Mouse (Mus musculus) c-Kit-positive CD71-positive TER-119-negative erythroid progenitor cells, embryonic 14.5 days (primary cell): ENCODE data around the gene Zfp784.
A peak's percentile ranks its signal among the peaks of the same experiment; 100 is the strongest.
"Not testable (repeated sequence)": the region's sequence is repeated elsewhere in the genome, so short reads cannot be mapped to it uniquely, and the experiment has no call there.

Source experiments
- DNase-seq: peaks from one replicate; pipeline ENCODE4 v3.0.0-alpha.2; 2013; ENCODE audit warnings: low read depth

The Zfp784 gene

DNA sequence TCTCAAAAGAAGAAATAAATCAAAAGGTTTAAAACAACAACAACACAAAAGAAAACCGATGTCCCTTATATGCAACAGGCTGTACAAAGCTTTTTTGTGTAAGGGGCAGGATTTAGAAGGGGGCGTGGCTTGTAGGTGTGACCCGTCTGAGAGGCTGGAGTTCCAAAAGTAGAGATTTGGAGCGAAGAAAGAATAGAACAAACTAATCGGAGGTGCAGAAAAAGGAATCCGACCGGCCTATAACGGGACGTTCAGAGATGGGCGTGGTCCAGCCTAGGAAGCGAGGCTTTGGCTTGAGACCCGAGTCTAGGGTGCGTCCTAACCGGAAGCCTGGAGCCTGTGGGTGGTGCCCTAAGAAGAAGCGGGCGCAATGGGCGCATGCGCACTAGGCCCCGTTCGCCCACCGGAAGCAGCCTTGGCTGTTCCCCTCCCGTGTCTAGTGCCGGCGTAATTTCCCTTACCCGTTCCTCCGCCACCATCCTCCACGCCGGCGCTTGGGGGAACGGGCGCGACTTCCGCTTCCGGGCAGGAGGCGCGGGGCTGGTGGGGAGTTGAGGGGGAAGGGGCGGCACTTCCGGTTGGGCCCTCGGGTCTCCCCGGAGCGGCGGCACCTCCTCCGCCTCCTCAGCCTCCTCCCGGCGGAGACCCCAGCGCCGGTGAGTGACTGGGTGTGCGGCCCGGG, 18.1 kb downstream of the Zfp784 start, which contains the start of the genes Zfp865 and Ccdc106:
Gene Zfp865 (plus strand): TSS at position 377 of the 682 bp plus-strand sequence.
Gene Ccdc106 (plus strand): TSS at position 554 of the 682 bp plus-strand sequence.
- peak; percentile 97 for DNase-seq

DNA sequence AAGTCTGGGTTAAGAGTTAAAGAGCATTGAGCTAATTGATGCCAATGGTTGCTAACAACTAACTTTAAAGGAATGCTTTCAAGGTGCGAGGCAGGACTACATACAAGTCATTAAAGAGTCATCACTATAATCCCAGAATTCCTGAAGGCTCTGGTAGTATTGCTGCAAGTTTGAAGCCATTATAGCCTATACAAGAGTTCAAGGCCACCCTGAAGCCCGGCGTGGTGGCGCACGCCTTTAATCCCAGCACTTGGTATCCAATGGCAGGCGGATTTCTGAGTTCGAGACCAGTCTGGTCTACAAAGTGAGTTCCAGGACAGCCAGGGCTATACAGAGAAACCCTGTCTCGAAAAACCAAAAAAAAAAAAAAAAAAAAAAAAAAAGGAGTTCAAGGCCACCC, 18.7 kb downstream of the Zfp784 start:
- not testable (repeated sequence) for DNase-seq

DNA sequence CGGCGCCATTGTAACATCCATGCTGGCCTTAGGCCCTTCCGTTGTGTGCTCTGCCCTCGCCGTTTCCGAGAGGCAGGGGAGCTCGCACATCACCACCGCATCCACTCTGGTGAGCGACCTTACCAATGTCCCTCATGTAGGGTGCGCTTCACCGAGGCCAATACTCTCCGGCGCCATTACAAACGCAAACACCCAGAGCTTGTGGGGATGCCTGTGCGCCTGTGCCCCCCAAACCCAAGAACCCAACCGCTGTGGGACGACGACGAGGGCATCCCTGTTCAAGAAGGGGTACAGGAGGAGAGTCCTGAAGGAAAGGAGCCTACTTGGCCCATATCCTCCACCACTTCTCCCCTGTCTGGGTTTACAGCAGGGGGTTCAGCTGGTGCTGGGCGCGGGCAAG, 20.3 kb downstream of the Zfp784 start:
- no peak for DNase-seq

DNA sequence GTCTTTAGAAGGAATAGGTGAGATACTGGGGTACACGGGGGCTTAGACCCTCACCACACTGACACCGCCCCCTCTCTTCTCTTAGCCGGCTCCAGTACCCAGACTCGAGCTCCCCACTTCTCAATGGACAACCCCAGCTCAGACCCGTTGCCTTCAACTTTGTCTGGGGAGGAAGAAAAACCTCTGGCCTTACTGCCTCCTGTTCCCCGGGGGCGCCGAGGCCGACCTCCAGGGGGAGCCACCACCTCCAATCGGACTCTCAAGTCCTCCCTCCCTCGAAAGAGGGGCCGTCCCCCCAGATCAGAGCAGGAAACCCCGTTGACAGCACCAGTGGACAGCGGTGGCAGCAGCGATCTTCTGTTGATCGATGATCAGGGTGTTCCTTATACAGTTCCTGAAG, 20.9 kb downstream of the Zfp784 start:
- no peak for DNase-seq

DNA sequence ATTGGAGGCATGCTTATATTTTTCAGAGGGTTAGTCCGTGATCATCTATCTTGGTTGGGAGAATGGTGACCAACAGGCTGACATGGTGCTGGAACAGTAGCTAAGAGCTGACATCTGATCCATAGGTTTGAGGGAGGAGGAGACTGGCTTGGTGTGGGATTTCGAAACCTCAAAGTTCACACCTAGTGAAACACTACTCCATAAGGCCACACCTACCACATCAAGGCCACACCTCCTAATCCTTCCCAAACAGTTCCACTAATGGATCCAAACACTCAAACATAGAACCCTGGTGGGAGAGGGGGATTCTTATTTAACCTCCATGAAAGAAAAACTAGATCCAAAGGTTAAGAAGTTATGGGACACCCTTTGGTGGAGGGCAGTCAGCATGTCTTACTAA, 21.3 kb downstream of the Zfp784 start:
- no peak for DNase-seq

DNA sequence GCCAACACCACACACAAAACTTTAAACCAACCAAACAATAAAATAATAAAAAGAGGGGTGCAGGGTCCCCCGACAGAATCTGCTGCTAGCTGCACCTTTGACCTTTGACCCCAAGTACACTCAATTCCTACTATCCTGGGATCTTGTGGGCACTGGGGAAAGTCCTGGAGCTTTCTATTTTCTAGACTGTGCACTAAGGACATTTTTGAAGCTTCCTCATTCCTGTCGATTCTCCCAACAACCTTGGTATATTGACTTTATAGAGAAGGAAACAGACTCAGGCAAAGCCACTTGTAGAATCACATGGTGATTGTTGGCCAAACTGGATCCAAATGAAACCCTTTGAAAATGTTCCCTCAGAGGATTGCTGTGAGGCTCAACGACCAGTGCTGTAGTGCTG, 22.2 kb downstream of the Zfp784 start:
- no peak for DNase-seq

DNA sequence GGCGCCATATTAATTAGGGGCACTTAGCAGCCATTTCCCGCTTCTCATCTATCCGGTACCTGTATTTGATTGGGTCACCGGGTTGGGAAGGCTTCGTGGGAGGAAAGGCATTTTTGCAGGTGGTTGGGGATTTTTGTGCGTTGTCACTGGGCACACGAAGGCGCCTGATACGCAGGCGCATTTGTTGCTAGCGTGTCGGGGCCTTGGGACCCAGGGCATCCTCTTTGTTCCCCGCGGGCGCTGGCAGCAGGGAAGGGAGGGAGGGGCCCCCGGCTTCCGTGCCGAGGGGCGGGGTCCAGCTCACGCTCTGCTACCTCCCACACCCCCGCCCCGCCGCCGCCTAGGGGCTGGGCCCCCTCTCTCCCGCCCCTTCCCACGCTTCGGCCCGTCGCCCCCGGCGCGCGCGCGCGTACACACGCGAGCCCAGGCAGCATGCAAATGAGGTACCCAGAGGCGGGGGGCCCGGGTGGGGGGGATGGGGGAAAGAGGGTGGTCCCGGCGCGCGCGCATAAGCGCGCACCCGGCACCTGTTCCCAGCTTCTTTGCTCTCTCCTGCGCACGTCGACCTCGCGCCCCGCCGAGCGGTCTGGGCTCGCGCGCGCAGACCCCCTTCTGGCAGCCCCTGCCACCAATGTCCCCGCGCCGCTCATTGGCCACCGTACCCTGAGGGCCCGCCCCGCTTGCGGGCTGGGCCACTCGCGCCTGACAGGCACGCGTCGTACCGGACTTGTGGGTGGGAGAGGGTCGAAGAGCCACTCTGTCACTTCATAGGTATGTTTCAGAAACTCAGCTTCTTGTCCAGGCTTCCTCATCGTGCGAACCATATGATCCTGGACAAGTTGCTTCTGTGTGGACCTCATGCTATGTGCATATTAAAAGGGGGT, 22.9 kb downstream of the Zfp784 start, which contains the start of gene Gm44973:
Gene Gm44973 (plus strand): TSS at position 379 of the 884 bp plus-strand sequence.
- DNase-seq = peak; percentile 90

DNA sequence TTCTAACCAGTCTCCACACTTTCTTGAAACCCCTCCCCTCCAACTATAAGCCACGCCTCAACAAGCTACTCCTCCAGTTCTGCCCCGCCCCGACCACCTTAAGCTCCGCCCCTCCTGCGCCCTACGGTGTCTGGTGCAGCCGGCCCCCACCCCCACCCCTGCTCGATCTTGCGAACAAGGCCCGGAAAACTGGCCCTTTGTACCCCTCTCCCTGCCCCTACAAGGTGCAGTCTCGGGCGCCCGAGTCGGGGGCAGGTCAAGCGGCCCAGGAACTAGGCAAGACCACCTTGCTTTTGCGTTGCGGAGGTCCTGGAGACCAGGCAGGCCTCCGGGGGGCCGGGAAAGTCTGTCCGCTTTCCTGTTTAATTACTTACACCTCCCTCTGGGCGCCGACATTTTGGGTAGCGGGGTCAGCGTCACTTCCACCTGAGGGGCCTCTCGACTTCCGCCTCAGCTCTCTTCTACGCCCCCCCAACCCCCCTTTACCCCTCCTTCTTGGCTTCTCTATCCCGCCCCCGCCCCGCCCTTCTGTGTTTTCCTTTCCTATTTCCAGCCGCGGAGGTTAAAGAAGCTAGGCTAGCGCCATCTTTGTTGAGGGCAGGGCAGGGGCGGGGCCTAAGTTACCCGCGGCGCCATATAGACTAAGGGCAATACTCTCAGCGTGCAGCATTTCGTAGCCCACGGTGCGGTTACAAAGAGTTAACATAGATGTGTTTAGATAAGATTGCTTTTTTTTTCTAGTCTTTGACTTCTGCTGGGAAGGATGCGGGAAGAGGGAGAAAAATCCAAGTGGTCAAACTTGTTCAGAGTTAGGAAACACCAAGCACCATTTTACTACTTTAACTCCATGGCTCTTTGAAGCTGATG, 23.8 kb downstream of the Zfp784 start, which contains the start of the genes Zfp524 and Fiz1:
Gene Zfp524 (plus strand): TSS at position 165 of the 867 bp plus-strand sequence.
Gene Fiz1 (minus strand): TSS at position 447 of the 867 bp plus-strand sequence.
- peak; percentile 97 for DNase-seq

DNA sequence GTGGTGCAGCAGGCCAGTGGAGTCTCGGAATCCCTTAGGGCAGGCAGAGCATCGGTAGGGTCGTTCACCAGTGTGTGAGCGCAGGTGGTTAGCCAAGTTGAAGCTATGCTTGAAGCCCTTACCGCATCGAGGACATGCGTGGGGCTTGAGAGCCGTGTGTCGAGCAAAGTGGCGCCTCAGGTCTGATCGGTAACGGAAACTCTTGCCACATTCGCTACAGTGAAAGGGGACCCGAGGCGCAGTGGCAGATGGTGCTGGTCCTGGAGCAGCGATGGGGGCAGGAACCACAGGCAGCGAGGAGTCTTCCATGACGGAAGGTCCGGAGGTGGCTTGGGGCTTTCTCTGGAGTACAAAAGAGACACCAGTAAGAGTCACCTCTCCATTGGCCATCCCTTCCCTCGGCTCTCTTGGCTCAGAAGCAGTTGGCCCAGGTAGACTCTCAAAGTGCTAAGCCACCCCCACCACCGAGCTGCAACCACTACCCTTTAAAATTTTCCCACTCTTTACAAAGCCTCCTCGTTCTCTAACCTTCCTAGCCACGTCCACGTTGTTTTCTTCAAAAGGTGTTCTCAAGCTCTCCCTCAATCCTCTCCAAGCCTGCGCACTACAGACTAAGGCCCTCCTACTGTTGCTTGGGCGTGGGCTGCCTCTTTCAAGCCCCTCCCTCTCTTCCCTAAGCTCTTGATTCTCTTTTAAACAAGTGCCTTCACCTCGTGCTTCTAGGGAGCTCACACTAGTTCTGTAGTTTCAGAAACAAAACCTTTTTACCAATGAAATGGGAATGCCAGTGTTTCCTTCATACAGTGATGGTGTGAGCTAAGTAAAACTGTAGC, 25.3 kb downstream of the Zfp784 start:
- DNase-seq = no peak

DNA sequence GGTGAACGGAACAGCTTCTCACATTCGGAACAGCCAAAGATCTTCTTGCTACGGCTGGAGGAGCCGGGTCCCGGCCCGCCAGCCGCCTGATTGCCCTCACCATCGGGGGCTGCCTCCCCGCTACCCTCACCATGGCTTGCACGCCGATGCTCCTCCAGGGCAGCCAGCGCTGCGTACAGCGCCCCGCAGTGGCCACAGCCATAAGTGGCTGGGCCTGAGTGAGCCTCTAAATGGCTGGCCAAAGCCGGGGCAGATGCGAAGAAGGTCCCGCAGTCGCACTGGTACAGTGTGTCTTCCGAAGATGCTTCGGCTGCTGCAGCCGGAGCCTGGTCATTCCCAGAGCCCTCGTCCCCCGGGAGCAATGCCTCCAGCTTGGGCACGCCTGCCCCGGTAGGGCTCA, 30.0 kb downstream of the Zfp784 start:
- no peak for DNase-seq

DNA sequence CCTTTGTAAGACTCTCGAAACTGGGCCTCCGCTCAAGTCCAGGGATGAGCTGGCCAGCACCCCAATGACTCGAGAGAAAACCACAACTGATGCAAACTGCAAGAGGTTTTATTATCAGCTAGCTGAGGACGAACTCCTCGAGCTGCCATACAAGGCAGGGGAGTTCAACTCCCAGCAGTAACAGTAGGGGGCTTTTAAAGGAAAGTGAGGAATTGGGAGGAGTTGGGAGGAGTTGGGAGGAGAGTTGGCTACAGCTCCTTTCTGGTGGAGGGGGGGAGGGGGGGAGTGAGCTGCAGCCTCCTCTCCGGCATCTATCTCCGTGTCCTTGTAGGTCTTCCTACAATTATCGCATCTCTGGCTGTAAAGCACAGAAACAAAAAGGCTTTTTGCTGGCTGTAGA, 35.4 kb downstream of the Zfp784 start:
- not testable (repeated sequence) for DNase-seq

DNA sequence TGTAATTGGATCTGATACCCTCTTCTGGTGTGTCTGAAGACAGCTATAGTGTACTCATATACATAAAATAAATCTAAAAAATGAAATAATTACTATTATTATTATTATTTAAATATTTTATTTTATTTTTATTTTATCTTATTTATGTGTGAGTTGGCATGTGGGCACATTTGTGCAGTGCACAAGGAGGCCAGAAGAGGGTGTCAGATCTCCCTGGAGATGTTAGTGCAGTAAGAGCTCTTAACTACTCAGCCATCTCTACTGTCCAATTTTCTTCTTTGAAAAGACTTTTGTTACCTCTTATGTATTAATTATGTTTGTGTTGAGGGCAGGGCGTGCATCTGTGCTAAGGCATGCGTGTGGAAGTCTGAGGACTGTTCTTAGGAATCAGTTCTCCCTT, 38.4 kb downstream of the Zfp784 start:
- no peak for DNase-seq

DNA sequence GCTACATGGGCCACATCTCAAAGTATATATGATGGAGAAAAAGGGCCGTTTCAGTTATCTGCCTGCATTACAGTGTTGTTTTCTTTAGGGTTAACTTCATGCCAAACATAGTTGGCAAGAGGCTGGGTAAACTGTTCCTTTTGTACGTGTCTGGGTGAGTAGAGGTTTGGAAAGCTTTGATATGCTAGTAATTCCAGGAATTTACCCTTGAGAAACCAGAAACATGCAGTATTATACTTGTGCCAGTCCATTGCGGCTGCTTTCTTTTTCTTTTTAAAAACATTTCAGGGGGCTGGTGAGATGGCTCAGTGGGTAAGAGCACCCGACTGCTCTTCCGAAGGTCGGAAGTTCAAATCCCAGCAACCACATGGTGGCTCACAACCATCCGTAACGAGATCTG, 41.3 kb downstream of the Zfp784 start:
- DNase-seq = no peak

DNA sequence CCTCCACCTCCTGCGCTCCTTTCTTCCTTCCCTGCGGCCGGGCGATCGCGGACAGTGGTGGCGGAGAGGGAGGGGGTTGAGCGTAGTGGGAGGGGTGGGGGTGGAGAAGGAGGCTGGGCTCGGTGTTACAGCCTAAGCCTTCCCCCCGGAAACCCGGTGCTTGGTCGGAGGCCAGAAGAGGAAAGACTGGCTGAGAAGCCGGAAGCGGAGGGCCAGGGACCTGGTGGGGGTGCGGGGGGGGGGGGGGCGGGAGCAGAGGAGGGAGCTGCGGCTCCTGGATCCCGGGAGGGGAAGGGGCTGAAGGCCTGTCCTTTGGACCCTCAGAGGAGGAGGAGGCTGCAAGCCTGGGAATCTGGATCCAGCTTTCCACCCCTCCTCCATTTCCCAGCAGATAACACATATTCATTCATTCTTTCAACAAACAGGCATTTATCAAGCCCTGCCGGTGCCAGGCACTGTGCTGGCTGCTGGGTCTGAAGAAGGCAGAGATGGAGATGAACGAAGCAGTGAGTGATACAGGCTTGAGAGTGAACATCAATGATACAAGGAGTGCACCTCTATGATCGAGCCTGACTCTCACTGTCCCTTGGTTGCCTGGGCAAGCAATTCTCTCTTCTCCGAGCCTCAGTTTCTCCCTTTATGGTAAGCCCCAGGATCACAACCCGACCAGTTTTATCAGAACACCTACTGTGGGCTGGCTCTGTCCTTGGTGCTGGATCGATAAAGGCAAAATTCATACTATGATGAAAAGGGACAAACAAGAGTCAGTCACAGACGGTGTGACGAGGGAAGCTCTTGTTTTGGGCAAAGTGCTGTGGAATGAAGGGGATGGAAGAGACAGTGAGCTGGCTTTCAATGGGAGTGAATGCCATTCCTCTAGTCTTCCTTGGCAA, 42.0 kb downstream of the Zfp784 start, which contains the start of gene Zfp579:
Gene Zfp579 (minus strand): TSS at position 156 of the 893 bp plus-strand sequence.
- DNase-seq = no peak

DNA sequence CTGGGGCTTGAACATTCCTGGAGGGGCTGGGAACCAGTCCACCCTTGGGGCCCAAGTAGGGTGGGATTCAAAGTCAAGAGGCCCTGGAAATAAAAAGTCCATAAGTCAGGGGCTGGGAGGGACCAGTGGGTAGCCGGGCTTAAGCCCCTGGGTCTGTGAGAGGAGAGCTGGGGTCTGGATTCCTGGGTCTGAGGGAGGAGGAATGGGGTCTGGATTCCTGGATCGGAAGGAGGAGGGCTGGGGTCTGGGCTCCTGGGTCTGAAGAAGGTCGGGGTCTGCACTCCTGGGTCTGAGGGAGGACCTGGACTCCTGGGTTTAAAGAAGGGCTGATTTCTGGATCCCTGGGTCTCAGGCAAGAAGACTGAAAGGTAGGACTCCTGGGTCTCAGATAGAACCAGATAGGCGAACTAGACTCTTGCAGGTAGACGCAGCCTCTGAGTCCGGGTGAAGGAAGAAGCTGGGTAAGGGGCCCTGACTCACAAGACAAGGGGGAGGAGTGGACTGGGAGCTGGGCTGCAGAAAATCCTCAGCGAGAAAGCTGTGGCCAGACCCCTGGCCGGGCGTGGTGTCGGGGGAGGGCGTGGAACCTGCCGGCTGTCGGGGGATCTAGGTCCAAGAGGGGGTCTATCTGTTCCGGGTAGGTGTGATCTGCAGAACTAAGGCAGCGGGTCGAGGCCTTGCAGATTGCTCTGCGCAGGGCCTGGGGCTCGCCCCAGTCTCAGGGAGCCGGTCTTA, 42.8 kb downstream of the Zfp784 start:
- no peak for DNase-seq

DNA sequence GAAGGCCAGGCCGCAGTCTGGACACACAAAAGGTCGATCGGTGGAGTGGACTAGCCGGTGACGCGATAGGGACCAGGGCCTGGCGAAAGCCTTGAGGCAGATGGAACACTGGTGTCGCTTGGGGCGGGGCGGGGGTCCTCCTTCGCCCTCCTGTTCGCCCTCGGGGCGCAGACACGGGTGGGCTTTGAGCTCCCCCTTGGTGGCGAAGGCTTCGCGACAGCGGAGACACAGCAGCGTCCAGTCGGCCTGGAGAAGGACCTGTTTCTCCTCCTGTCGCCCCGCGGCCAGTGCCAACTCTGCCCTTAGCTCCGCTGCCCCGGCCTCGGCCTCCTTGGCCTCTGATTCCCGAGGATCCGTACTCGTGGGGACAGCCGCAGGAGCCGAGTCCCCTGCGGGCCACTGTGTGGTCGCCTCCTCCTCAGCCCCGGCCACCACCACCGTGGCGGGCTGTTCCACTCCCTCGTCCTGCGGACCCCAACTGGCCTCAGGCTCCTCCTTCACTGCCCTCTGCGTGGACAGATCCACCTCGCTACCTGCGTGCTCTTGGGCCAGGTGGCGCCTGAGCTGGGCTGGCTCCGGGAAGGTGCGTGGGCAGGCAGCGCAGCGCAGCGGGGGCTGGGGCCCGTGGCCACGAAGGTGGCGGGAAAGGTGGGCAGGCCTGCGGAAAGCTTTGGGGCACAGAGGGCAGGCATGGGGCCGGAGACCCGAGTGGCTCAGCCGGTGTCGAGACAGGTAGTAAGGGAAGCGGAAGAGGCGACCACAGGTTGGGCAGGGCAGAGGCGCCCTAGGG, 44.1 kb downstream of the Zfp784 start:
- DNase-seq = no peak

DNA sequence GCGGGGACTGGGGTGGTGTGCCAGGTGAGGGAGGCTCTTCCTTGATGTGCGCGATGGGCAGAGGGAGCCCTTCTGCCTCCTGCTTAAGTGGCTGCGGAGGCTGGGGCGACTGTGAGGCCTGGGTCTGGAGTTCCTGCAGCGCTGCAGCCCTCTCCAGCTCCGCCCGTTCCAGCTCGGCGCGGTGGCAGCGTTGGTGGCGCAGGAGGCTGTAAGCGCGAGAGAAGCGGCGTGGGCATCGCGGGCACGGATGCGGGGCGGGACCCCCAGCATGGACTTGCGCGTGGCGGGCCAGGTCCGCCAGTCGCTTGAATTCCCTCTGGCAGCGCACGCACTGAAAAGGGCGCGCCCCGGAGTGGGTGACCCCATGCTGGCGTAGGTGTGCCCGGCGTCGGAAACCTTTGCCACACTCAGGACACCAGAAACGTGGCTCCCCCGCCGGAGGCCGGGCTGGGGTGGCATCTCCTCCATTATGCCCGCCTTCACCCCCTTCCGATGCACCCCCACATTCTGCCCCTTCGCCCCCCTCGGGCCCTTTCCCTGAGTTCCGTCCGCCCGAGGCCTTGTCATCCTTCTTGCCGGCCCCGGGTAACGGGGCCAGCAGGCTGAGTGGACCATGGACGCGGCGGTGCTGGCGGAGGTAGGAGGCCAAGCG, 44.8 kb downstream of the Zfp784 start:
- DNase-seq = no peak

DNA sequence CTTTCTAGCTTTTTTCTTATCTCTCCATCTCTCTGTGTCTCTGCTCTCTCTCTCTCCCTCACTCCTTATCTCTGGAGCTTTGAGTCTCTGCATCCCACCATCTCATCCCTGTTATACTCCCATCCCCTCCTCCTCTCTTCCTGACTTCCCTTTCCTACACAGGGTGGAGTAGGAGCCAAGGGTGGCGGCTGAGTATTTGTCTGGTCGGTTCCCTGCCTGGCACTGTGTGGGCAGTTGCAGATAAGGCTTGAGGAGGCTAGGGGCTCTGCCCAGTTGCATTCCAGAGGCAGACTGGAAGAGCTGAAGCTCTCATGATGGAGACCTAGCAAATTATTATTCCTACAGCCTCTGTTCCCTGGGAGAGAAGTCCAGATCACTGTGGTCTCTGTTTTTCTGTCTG, 50.0 kb downstream of the Zfp784 start:
- DNase-seq = no peak
